Mouse (Mus musculus): Measurements from ENCODE around the gene Olfr1412. TPM values are rescaled to one million over a fixed set of nuclear protein-coding genes. Genes with fewer than 3 reads are reported as not detected.

The Olfr1412 gene
- polyA plus RNA-seq, 1 experiment from 2014 or later = not detected

DNA sequence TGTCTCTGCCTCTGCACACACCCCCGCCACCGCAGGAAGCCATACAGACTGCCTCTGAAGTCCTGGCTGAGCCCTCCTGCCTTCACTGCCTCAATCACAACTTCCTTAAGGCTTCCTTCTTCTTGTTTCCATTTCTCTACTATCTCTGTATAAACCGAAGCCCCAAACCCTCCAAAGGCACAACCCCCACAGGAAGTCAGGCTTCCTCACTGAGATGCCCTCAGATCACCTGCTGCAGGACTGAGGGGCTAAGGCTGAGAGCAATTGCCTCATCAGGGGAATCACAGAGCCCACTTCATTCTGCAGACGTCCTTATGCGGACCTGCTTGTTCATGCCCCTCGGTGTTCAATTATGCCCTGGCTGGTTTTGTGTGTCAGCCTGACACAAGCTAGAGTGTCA, 54.8 kb downstream of the Olfr1412 start:
- Histone ChIP-seq H3K9me3 (ENCODE audit: low read length) (no peaks in the 10 kb centered on the region), H3K27ac (ENCODE audit: low read depth) (0 out of 2 replicates have a peak overlapping the region, but pooled peaks have one; percentile 11), H3K4me3 (ENCODE audit: low read depth, low read length) (peak overlapping the region; percentile 73; the same call in 1 of the 2 replicates), H3K27me3 (ENCODE audit: insufficient read depth, low read length) (no peaks in the 10 kb centered on the region), H3K9ac (replicated peaks) (peak overlapping the region; percentile 87), H3K4me1 (ENCODE audit: insufficient read depth) (peaks cover 19% of the 10 kb centered on the region), H3K4me2 (ENCODE audit: low read depth, low read length) (peak overlapping the region; percentile 91), H3K36me3 (replicated peaks; ENCODE audit: insufficient read depth, low read length) (peaks cover 19% of the 10 kb centered on the region)
- no peak for TF ChIP-seq CTCF (IDR thresholded peaks at IDR 0.05; ENCODE audit: low read depth)
- TF ChIP-seq EP300 (IDR thresholded peaks at IDR 0.05; ENCODE audit: low read depth) = no peak
- DNase-seq (peak; percentile 11), ATAC-seq (no peak)
- WGBS (ENCODE audit: insufficient replicate concordance) = 41% methylated on average over 6 of the region's 6 CpGs

Other genes starting within 250 kb of the Olfr1412 start
- 204 and 210 TPM in 2 replicates for gene Ndufa10, start 111.9 kb upstream of the Olfr1412 start, polyA plus RNA-seq (2015; fragmentation: Nextera tagmentation; extraction: Ambion mirVana)
- gene Olfr1416, start 100.7 kb upstream of the Olfr1412 start, polyA plus RNA-seq (2015; fragmentation: Nextera tagmentation; extraction: Ambion mirVana) = not detected in 2 replicates
- not detected in 2 replicates for gene Olfr1415, start 89.7 kb upstream of the Olfr1412 start, polyA plus RNA-seq (2015; fragmentation: Nextera tagmentation; extraction: Ambion mirVana)
- not detected in 2 replicates for gene Olfr1414, start 67.1 kb upstream of the Olfr1412 start, polyA plus RNA-seq (2015; fragmentation: Nextera tagmentation; extraction: Ambion mirVana)
- not detected in 2 replicates for gene Olfr1413, start 14.5 kb upstream of the Olfr1412 start, polyA plus RNA-seq (2015; fragmentation: Nextera tagmentation; extraction: Ambion mirVana)
- gene Olfr1411, start 8.6 kb downstream of the Olfr1412 start, polyA plus RNA-seq (2015; fragmentation: Nextera tagmentation; extraction: Ambion mirVana) = not detected in 2 replicates
- not detected in 2 replicates for gene Olfr1410, start 20.0 kb downstream of the Olfr1412 start, polyA plus RNA-seq (2015; fragmentation: Nextera tagmentation; extraction: Ambion mirVana)
- gene Olfr12, start 32.0 kb downstream of the Olfr1412 start, polyA plus RNA-seq (2015; fragmentation: Nextera tagmentation; extraction: Ambion mirVana) = not detected in 2 replicates
- 222 and 225 TPM in 2 replicates for gene Cops9, start 56.2 kb downstream of the Olfr1412 start, polyA plus RNA-seq (2015; fragmentation: Nextera tagmentation; extraction: Ambion mirVana)
- 0.16 TPM in 1 of 2 replicates, not detected in the other for gene Otos, start 63.1 kb downstream of the Olfr1412 start, polyA plus RNA-seq (2015; fragmentation: Nextera tagmentation; extraction: Ambion mirVana)
- 3.3 and 3.8 TPM in 2 replicates for gene Gpc1, start 245.9 kb downstream of the Olfr1412 start, polyA plus RNA-seq (2015; fragmentation: Nextera tagmentation; extraction: Ambion mirVana)